Mouse (Mus musculus): ENCODE data around the gene Ikzf2.

Ikzf2 gene

DNA sequence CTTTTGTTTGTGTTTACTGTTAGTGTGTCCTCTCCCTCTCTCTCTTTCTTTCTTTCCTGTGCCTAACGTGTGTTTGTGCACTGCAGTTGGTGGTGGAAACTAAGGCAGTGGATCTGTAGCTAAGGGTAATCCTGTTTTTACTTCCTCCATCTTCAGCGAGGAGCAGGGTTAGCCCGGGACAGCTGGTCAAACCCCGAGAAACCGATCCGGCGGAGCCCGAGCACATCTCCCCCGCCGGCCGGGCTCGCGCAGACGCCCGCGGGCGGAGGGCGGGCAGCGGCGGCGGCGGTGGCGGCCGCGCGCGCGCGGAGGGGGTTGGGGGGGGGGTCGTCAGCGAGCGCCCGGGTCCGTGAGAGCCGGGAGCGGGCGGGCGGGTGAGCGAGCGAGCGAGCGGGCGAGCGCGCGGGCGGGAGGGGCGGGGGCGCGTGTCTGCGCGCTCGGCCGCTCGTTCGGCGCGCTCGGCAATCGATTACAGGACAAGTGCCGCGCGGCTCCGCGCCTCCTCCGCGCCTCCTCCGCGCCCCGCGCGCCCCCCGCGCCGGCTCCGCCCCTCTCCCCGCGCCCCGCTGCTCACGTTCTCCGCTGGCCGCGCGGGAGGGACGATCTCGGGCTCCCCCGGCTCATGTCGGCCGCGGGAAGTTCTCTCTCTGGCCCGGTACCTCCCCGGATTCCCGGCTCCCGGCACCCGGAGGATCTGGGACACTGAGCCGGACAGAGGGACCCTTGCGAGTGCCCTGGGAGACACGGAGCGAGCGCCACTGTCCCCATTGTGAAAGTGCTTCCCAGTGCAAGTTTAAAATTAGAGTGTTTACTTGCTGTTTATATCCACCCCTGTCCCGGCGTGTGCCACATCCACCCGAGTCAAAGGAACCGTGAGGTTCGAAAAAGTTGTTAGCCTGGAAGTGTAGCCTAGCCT, at the start of gene Ikzf2:
Gene Ikzf2 (minus strand): TSS at position 170 of the 916 bp plus-strand sequence.
- DNase-seq: peak; percentile 68

DNA sequence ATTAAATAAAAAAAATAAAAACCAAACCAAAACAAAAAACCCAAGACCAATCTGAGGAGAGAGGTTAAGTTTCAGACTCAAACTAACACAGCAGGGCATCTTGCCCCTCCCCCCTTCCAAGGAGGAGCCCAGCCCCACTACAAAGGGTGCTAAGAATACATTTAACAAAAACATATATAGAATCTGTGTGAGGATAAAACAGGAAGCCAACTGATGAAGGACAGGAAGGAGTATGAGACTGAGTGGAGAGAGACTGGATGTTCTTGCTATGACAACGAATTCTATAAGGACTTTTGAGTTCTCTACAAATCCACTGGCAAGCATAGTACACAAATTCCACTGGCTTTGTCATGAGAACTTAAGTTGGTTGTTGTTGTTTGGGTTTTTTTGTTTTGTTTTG, 42.7 kb upstream of the Ikzf2 start:
- no peak for DNase-seq

DNA sequence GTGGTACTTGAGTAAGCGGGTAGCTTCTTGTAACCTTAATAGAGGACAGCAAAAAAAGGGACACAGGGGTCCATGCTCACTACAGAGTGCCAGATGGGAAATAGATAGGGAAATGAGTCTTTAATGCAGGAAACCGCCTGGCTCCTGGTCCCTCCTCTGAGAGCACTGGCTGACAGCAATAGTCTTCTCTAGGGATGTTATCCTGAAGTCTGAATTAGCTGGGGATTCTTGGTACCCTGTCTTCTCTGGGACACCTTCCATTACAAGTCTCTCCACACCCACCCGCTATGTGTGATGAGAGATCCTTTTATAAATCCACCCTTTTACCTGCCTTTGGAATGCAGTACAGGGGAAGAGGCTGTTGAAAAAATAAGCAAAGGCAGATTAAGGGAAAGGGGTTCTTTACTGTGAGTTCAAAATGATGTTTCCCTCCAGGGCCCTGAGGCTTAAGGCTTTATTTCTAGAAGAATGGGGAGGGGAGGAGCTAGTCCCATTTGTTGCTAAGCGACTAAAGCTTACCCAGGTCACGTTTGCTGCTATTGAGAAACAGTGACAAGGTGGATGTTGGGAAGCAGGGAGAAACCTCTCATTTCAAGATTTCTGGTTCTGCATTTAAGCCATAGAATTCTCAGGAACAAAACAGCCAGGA, 42.1 kb upstream of the Ikzf2 start:
- no peak for DNase-seq

DNA sequence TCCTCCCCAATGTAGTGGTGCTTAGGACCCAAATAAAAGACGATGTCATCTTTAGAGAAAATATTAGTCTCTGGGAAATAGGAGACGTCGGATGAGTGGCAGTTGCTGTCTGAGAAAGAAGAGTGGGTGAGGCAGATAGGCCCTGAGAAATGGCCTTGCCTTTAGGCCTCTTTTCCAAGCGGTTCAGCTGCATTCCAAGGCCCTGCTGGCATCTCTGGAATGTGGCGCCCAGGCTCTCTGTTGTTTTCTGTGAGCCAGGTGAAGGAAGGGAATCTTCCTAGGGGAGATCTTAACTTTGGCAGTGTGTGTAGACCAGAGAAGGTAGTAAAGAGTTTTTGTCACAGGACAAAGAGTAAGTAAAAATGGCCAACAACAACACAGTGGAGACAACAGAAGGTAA, 40.9 kb upstream of the Ikzf2 start:
- no peak for DNase-seq

DNA sequence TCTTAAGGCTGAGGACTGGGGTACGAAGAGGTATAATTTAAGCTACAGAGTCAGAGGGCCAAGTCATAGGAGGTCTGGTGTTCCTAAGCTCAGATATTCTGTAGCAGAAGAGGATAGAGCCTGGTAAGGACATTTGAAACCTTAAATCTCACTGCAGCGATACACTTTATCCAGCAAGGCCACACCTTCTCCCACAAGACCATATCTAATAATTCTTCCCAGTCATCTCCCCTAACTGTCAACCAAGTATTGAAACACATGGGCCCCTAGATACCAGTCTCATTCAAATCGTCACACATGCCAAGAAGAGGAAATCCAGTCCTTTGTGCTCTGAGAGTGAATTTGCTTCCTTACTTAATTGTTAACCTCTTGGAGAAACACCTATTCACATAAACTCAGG, 30.1 kb upstream of the Ikzf2 start:
- DNase-seq: no peak

DNA sequence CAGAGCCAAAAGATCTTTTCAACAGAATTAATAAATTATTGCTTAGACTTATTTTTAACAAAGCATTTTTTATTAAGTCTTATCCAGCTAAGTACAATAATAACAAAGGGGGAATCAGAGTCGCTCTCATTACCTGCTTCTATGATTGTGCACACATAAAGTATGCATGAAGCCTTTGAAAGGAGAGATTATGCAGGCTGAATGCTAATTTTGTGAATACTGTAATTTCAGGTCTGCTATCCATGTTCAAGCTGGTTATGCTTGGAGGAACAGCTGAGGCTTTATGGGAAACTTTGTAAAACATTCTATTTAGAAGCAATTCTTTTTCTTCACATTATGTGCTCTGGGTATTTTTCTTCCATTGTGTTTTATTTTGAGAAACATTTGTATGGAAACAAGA, 21.5 kb upstream of the Ikzf2 start:
- DNase-seq: no peak

DNA sequence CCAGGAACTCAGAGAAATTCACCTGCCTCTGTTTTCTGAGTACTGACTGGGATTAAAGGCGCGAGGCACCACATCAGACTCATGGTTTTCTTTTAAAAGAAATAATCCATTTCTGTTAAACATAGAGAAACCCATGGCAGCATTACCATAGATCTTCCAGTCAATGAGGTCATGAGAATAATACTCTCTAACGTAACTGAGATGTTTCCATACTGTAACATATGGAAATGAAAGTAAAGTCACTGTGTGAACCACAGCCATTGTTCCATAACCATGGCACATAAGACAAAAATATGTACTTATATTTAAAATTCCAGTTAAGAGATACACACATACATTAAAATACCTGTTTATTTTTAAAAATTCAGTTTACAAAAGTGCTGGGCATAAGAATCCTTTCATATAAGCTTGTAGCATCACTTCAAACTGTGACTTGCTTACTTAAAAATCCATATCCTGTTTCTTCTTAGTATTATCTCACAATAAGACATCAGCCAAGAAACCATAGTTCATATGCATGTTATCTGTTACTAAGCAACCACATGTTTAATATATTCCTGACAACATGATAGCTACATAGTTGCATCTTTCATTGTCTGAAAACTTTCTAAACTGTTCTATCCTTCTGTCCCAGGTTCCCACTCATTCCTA, 16.6 kb upstream of the Ikzf2 start:
- no peak for DNase-seq

DNA sequence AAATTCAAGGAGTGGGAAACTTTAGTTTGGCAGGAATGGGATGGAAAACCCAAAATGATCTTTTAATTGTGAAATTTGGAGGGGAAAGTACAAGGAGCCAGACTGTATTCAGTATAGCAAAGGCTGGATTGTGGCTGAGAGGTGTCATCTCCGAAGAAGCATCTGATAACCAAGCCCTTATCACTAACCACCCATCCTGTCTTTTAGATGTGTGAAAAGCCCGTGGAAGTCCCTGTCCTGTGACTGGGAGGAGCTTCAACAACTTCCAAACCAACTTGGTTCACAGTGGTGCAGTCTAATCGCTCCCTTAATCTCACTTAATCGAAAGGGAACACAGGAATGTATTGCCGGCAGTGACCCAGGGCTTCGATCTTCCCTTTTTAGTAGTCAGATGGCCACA, 4.9 kb upstream of the Ikzf2 start:
- DNase-seq: no peak

DNA sequence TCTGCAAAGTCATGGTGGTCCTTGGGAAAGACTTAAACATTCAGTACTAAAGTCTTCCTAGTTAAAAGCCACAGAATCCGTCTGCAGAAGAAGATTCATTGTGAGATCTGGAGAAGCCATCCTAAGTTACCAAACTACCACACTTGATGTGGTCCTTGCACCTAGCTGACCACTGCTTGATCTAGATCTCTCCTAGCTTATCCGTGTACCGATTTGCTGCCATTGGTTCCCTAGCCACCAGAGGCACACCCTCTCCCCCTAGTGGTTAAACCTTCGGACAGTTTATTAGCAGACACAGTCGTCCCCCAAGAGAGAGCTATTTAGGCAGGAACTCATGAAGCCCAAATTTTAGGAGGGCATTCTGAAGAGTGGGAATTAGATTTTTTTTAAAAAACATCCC, 1.9 kb upstream of the Ikzf2 start:
- peak; percentile 82 for DNase-seq

DNA sequence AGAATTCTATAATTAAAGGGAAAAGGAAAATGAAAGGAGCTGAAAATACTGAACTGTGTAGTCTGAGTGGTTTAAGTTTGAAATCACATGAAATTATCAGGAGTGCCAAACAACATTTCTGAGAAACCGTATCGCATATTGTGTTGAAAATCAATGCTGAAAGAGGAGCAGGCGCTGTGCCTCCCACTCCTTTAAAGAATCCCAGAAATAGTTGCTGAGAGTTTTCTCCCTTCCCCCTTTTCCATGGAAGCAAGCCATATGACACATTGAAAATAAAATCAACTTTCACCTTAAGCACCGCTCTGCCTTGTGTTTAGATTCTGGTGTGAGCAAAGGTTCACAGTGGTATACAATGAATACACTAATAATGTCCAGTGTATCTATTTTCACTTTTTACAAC, 1.1 kb upstream of the Ikzf2 start:
- DNase-seq: no peak

DNA sequence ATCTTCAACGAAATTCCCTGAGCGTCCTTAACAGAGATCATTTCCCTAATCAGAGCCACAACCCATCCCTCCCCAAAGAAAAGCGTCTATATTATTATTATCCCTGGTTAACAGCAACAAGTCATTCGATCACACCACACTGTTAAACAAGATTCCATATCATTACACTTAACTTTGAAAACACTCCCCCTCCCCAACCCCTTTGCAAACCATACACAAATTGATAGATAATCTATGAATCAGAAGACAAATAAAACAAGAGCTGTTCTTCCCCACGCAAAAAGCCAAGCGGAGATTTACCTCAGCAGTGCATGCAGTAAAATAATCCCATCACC, 337 bp downstream of the Ikzf2 start:
- DNase-seq: no peak

DNA sequence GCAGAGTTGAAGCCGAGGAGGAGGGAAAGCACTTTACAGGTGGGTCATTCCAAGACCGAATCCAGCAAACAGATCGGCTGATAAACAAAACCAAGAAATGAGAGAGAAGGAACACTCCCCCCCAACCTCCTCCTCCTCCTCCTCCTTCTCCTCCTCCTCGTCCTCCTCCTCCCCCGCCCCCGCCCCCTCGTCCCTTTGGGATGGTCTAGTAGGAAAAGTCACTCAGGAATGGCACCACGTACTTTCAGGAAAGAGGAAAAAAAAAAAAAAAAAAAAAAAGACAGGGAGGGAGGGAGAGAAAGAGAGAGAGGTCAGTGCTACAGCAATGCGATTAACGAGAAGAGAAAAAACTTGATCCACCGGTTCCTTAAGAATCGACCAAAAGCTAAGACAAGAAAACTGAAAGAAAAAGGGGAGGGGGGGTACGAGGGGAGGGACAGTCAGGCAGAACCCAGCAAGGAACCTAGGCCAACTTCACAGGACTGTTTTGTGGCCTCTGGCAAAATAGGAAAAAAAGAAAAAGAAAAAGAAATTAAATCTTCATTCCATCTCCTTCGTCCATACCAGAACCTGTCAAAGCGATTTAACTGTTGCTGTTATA, 1.1 kb downstream of the Ikzf2 start:
- DNase-seq: no peak

DNA sequence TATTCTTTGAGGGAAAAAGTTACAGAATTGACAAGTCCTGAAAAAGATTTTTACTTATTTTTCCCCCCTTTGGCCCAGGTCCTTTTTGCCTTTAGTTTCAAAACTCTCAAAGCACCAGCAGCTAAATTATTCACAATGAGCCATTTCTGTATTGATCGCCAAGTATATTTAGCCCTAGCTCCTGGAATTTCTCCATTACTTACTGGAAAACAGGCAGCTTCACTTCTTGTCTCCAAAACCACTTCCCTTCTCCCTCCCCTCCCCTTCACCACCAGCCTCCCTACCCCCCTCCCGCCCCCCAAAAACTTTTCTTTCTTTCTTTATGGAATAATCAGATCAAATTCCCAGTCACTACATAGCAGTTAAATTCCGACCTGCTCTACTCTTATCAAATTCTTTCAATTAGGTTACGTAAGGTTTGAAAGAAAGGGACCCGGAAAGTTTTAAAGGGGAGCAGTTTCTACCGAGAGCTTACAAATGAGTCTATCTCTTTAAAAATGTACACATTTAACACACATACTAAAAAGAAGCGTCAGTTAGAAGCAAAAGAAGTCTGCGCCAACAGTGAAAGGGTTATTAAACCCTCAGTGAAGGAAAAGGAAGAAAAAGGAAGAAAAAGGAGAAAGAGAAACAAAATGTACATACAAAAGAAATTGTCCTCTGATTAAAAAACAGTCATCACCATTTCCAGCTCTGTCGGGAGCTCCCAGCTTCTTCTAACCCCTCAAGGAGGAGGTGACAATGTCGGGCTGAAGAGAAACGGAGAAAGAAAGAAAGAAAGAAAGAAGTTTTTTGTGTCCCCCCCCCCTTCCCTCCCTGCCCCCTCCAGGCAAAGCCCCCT, 1.8 kb downstream of the Ikzf2 start:
- no peak for DNase-seq

DNA sequence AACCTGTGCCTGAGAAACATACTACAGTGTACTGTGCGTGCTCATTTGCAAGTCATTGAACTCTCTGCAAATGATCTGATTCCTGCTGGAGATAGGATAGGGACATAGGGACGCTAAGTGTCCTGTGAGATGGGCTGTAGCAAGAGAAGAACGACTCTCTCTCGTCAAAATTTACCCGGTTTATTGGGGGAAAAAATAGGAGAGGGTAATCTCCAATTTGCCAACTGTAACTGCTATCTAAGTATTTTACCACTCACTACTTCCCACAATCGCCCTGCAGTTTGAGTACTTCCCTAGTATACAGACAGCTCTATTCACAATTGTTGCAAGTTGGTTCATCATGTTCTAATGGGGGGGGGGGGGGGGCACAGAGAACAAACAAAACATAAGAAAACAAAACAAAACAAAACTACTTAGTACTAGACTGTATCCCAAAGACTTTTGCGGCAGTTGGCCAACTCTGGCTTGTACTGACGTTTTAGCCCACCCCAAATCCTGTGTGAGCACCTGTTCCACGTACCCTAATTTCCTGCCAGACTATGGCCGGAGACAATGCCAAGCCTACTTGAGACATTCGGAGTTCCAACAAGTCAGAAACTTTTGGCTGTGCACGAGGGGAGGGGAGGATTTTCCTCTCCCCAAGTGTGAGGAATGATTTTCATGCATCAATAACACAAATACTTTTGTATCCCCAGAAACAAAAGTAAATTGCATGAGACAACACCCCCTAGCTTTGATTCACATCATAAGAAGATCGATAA, 2.6 kb downstream of the Ikzf2 start:
- no peak for DNase-seq

DNA sequence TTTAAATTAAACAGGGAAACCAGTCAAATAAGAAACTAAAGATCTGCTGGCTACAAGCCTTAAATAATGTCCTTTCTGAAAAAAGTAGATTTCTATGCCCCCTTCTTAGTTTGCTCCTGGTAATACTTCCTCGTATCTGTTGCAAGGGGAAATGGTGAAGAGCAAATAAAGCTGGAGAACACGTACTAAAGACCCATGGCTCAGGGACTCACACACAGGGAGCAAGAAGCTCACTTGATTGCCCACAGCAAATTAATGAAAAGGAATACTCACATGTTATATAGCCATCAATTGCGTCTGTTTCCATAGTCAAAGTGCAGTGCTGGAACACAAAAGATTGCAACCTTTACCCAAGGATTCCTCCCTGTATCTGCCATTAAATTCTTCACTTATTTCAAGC, 3.2 kb downstream of the Ikzf2 start:
- no peak for DNase-seq

DNA sequence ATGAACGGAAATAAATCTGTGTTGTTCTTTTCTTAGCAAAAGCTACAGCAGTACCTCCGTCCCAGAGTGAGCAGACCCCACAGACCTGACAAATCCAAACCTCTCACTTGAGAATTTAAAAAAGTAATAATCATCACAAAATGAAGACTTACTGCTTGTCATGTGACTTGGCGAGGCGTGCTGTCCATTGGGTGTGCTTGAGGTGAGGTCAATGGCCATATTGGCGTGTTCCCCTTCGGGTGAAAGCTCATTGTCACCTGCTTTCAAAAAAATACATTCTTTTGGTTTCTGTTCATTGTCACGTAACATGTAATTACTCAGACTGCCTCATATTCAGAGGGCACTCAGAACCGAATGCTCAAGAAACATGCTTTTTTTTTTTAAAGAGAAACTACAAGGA, 4.0 kb downstream of the Ikzf2 start:
- no peak for DNase-seq

DNA sequence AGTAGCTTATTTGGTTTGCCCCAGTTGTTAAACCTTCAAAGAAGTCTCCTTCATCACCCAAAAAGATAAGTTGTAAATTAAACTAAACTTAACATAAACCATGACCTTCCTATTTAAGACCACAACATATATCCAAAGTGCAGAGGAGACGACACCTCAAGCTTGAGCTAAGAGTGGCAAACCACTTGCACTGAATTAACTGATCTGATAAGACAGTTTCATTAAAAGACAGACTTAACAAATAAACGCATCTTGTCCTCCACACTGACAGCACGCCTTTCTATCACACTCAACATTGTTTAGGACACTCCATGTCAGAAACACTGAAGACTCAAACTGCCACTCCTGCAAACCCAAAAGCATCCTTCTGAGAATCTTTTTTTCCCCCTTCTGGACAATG, 4.8 kb downstream of the Ikzf2 start:
- no peak for DNase-seq

DNA sequence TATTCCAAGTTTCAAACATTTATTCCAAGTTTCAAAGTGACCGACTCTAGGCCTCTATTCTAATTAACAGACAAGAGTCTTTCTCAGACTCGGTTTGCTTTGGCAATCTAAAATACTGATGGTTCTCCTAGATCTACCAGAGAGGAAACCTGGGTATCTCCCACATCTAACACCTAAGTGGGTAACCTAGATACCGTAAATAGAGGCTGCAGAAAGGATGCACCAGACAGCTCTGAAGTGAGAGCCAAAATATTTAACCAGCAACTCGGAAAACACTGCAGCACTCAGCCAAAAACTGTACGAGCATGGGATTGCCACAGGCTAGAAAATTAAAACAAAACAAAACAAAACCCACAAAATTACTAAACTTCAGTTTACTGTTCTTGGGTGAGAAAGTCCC, 6.0 kb downstream of the Ikzf2 start:
- DNase-seq: no peak

DNA sequence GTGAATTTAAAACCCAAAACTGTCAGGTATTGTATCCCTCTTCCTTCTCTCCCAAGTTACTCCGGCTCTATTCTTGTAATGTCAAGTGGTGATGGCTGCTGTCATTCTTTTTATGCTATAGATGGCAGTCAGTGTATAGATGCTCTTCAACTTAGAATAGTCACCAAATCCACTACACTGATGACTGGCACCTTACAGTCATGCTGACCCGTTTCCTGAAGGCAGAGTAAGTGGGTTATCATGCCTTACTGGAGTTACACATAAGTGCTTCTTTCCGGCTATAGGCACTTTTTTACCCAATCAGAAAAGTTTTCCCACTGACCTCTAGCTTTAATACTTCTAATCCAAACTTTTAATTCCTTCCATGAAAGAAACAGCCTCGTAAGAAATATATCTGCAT, 6.5 kb downstream of the Ikzf2 start:
- DNase-seq: no peak

DNA sequence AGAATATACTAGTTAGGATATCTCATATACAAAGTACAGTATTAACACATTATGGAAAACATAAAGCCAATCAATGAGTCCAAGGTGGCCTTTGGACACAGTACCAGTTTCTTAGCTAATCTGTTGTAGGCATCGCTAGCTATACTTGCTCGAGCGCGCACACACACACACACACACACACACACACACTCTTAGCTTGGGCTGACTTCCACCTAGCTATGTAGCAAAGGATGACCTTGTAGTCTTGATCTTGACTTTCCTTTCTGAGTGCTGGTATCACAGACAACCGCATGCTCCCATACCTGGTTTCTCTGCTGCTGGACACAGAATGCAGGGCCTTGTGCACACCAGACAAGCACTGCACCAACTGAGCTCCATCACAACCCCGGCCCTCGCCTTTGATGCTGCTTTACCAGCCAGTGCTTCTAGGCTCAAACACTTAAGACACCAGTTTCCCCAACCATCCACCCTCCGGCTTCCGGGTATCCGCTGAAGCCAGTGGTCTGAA, 17.1 kb downstream of the Ikzf2 start:
- DNase-seq: no peak

DNA sequence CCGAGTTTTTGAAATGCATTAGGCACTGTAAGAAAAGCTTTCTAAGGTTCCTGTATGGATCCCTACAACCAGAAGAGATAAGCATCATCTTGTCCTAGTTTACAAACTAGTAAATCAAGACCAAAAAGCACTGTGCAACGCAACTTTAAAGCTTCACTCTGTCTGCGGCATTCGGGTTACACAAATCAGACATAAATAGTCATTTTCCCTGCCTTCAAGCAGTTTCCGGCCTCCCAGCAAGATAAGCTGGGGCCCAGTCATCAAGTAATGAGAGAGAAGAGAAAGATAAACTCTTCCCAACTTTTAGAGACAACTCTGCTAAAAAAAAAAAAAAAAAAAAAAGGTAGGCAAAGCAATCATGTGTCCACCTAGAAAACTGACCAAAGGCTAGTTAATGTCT, 19.6 kb downstream of the Ikzf2 start:
- no peak for DNase-seq

DNA sequence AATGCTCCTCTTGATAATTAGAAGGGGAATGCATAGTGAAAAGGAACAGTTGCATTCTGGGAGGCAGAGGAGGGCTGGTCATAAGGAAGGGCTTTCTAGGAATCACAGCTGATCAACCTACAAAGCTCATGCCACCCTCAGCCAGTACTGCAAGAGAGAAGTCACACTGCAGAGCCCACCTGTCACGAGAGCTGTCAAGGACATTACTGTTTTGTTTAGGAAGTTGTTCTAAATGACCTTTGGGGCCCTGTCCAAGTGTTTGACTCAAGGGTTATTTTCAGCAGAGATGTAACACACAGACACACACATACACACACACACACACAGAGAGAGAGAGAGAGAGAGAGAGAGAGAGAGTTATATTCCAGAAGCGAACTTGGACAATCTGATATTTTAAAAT, 27.3 kb downstream of the Ikzf2 start:
- no peak for DNase-seq
